Mouse (Mus musculus): ENCODE measurements at regions not wholly inside any gene's neighbourhood (a gene's known extent, or its start where the extent isn't known, plus 50 kb on each side); places are given as distances from the start of the nearest gene placed in this dataset.

DNA sequence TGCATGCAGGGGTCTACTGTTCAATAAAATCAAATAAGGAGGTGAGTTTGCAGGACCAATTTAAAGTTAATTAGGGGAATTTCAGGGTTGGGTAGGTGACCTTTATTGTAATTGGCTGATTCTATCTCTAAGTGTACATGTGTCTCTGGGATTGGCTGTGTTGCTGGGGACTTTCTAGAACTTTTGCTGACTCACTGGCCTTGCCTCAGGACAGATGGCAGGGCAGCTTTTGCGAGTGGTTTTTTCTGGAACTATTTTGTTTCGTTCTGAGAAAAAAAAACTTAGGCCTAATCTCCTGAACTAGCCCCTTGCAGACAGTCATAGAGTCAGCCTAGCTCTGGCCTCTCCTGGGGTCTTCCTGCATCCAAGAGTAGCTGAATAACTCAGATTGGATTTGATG, 249.3 kb upstream of the Mdga2 start:
- DNase-seq (ENCODE audit: low read depth, low spot score), result no peak

DNA sequence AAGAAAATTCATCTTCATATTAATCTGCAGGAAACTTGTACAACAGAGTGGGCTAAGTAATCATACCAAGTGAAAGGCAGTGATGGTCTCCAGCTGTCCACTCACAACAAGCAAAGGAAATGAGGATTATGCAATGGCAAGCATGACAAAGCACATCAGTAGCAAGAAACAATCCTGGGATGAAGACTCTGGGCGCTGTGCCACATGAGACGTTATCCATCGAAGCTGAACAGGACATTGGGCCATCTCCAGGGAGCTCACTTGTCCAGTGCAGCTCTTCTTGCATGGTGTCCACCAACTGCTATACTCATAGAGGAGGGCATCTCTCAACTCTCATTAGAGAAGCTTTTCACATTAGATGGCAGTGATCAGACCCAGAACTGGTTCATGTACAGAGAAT, 248.7 kb upstream of the Mdga2 start:
- no peak for DNase-seq (ENCODE audit: low read depth, low spot score)

DNA sequence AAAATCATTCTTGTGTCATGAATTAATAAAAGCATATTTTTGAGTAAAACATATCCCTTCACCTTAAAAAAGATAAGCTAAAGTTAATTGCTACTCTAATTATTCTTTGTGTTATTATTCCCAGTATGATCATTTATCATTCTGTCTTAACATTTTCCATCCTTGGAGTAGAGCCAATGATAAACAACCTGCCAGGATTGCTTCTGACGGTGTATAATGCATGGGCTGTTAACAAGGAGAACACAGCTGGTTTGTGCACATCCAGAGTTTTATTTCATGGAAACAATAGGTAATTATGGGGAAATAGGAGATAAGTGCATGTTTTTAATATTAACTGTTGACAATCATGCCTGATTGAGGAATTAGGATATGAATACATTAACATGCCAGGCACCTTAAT, 226.8 kb upstream of the Mdga2 start:
- DNase-seq (ENCODE audit: low read depth, low spot score), result no peak

DNA sequence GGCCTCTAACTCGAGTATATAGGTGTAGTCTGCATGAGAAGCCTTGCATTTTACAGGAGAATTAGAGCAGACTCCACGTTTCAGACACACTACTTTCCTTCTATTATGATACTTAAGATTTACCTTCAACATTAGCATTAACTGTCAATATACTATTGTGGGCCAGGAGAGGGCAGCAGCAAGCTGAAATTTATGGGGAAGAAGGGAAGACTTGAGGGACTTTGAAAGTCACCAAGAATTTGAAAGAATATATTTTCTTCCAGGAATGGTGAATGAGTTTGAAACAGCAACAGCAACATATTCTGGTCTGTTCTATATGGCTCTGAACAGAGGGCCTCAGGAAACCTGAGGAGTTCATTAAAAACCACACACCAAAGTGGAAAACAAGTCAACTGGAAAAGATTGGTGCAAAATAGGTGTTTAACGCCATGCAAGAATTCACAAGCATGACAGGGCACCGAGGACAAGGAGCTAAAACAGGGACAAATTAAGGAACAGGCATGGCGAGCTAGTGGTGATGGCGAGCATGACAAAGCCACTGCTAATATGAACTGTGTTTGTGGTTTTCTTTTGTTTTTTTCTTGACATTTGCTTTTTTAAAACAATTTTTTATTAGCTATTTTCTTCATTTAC, 208.1 kb upstream of the Mdga2 start:
- peak; percentile 41 for DNase-seq (ENCODE audit: low read depth, low spot score)

DNA sequence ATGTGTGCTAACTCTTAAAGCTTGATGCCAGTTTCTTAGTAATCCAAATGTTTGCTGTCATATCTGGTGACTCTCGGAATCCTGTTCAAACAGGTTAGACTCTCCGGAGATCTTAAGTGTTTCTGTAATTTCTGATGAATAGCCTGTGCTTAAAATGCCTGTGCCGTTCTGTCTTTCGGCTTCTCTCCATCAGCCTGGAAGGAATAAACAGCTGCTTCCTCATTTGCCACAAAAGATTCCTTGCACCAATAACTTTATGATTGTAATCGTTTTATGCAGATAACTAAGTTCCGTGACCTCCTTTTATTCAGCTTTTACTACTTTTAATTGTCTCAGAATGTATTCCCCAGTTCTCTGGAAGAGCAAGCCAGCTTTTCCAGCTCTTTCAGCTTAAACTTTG, 204.5 kb upstream of the Mdga2 start:
- DNase-seq (ENCODE audit: low read depth, low spot score), result no peak

DNA sequence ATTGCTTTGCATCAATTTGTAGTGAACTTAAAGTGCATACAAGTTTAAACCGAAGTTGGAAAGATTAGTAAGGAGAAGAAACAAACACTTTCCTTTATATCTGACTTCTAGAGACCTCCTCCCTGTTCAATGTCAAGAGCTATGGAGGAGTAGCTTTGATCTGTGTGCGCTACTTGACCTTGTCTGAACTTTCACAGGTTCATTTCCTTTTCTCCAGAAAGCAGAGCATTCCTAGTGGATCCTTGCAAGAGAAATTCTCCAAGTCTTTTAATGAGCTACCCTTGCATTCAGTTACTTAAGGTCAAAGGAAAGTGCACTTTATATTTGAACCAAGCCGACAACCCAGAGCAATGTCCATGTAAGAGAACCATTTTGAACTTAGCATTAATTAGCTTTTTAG, 177.2 kb upstream of the Mdga2 start:
- no peak for DNase-seq (ENCODE audit: low read depth, low spot score)

DNA sequence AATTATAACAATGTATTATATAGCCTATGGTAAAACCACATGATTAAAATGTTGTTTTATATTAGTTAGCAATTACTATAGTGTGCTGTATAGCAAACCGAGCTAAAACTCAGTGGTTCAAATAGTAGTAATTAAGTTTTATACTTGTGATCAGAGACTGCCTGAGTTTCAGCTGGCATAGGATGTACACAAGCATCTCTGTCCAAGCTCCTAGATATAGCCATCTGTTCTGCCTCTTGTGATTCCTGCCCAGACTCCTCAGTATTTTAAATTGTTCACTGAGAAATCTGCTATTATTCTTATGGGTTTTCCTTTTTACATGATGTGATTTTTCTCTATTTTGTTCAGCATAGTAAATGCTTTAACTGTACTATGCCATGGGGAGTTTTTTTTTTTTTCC, 152.2 kb upstream of the Mdga2 start:
- DNase-seq (ENCODE audit: low read depth, low spot score), result no peak

DNA sequence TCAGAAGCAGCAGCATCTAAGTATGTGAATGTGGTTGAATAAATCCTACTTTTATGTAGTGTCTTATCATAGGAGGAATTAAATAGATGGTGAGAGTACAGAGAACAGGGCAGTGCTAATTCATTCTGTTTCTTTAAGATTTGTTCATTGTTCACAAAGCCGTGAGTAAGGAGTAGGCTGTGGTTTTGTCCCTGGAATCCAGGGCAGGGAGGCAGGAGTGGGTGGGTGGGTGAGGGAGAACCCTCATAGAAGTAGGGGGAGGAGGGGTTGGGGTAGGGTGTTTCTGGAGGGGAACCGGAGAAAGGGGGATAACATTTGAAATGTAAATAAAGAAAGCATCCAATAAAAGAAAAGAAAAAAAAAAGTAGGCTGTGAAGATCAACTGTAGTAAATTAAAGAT, 126.2 kb upstream of the Mdga2 start:
- DNase-seq (ENCODE audit: low read depth, low spot score), result no peak

DNA sequence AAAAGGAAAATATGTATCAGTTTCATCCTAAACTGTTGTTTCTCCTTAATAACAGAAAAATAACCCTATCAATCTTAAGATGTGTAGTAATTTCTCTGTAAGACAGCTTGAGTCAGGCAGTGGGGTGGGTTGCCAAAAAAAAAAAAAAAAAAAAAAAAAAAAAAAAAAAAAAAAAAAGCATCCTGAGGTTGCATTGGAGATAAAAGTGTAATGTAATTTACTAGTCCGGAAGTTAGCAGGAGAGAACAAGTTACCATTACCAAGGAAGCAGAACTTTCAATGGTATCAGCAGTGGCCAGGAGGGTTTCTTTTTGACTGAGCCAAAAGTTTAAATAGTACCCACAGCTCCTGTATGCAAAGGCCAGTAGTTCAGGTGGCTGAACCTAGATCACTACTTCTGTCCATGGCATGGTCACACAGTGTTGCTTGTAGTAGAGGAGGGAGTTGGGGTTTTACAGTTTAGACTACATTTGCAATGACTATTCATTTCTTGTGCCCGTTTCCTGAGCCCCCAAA, 110.2 kb upstream of the Mdga2 start:
- DNase-seq (ENCODE audit: low read depth, low spot score), result no peak

DNA sequence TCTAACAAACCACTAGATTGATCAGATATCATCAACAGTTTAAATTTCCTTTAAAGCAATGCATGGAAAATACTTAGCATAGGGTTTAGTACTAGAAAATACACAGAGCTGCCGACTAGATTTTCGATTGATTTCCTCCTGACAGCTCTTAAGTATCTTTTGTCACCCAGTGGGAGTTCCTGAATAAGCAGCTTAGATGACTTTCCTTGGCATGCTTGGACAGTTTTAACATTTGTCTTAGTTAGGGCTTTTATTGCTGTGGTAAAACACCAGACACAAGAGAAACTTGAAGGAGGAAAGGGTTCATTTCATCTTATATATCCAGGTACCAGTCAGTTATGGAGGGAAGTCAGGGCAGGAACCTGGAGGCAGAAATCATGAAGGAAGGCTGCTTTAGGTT, 104.0 kb upstream of the Mdga2 start:
- no peak for DNase-seq (ENCODE audit: low read depth, low spot score)

DNA sequence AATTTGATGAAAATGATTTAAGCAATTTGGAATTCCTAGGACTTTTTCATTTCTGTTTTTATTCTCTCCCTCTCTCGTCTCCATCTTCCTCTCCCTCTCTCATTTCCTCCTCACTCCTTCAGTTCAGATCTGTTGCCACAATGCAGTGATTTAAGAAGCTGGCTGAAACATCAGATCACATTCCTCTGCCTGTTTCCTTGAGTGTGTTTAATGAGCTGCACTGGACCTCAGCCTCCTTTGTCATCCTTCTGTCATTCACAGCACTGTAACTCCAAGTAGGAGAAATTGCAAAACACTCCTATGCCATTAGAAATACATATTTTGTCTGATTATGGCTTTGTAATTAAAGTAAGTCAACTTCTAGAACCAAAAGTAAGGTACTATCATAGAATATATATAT, 103.5 kb upstream of the Mdga2 start:
- DNase-seq (ENCODE audit: low read depth, low spot score), result no peak

DNA sequence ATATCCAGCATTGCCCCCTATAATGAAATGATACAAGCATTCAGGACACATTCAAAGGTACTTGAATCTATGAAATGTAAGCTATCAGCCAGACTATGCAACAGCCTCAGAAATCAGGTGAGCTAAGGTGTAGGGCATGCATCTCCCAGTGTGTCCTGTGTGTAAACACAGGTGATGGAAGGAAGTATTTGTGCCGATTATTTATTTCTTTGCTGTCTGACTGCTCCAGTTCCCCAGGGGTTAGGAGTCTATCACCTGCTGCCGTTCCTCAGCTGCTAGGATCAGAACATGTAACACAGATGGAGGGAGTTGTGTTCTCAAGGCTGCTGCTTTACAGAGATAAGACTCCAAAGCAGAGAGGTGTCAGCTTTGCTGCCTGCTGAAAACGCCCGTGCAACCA, 103.0 kb upstream of the Mdga2 start:
- DNase-seq (ENCODE audit: low read depth, low spot score), result no peak

DNA sequence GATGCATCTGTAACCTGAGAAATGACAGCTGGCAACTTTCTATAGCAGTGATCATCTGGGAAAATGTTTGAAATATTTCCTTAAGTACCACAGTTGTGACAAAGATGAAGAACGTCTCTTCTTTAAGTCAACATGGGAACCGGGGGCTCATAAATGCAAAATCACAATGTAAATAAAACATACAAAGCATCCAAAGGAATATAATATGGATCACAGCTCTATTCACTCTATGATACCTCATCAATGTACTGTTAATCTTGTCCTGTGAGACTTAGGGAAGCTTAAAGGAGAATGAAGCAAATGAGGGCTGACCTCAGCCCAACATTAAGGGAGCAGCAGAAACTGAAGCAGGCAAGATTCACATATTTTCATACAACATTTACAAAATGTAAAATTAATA, 96.3 kb upstream of the Mdga2 start:
- no peak for DNase-seq (ENCODE audit: low read depth, low spot score)

DNA sequence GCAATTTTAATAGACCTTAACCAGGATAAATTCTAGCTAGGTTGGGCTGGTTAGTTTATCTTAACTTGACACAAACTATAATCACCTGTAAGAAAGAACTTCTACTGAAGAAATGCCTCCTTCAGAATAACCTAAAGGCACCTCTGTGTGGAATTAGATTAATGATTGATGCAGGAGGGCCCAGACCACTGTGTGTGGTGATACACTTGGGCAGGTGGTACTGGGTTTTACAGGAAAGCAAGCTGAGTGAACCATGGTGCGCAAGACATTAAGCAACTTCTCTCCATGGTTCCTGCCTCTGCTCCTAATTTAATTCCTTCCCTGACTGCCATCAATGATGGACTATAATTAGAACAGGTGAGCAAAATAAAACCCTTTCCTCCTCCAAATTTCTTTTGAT, 77.9 kb upstream of the Mdga2 start:
- DNase-seq (ENCODE audit: low read depth, low spot score), result no peak

DNA sequence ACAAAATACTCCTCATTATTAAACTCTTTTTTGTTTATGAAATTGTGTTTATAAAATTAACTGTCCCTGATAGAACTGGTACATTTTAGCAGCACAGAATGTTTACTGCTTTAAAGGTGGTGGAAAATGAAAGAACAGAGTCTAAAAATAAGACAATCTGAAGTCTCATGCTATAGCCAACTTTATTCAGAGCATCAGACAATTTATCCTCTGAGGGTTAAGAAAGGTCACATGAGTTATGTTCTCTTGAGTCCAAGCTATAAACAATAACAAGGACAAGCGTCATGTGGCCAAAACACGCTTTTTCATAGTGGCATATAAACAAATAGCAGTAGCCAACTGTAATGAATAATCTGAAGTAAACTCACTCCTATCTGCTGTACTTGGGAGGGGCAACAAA, 67.7 kb upstream of the Mdga2 start:
- DNase-seq (ENCODE audit: low read depth, low spot score), result no peak

DNA sequence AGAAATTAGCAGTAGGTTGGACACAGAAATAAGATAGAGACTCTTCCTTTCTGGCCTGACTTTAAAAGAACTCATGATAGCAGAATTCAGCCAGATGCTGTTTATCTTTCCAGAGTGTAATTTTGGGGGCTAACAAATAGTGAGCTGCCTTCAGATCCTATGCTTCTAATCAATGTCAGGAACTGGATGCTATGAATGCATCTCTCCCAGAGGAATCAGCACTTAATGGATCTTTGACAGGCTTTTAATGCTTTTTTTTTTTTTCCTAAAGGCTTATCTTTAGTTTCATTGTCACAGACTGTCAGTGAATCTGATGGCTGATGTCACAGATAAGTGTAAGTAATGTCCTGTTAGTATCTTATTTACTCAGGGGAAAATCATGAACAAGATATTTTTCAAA, 50.5 kb upstream of the Mdga2 start:
- no peak for DNase-seq (ENCODE audit: low read depth, low spot score)

DNA sequence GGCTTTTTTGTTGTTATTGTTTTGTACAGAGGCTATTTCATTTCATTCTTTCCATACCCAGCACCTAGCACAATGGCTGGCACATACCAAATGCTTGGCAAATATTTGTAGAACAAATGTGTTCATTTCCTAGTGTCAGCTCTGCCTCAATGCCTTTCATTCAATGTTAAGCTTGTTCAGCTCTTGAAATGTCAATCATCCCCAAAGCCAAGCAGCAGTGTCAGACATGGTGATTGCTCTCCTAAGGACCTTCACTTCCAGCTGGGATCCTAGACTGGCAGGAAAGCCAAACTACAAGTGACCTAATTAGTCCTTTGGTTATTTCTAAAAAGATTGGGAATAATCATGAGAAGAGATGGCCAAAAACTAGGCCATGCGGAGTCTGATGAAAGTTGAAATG, 50.0 kb upstream of the Mdga2 start:
- no peak for DNase-seq (ENCODE audit: low read depth, low spot score)

All from R1 (cell line).